Mouse (Mus musculus) forebrain, postnatal 0 days (tissue): ENCODE data around the gene Fgfr4. TPM values are rescaled to one million over a fixed set of nuclear protein-coding genes. Genes with fewer than 3 reads are reported as not detected.

ENCODE experiments used
- ATAC-seq: fragments of 200-750 bp; cut with Nextera tagmentation; 2 replicates; pipeline ENCODE4 v1.8.0; 2017; ENCODE audit warnings: mild to moderate bottlenecking, moderate library complexity
- DNase-seq: peaks from one replicate; pipeline ENCODE4 v3.0.0-alpha.2; 2015
- H3K27ac ChIP-seq: fragments of 300-500 bp; sonication (generic); 2 replicates; pipeline ENCODE4 v1.5.1; 2014; ENCODE audit warnings: low read depth, mild to moderate bottlenecking, antibody characterized with exemption, low read length, moderate library complexity, mixed read lengths
- H3K27me3 ChIP-seq: fragments of 300-500 bp; sonication (generic); 2 replicates; pipeline ENCODE4 v1.6.1; 2014; ENCODE audit warnings: mild to moderate bottlenecking, low read length, mixed read lengths; ENCODE audit not compliant: insufficient read depth
- H3K36me3 ChIP-seq: fragments of 300-500 bp; sonication (generic); 2 replicates; pipeline ENCODE4 v1.6.1; 2014; ENCODE audit warnings: mild to moderate bottlenecking, moderate library complexity; ENCODE audit not compliant: insufficient read depth
- H3K4me1 ChIP-seq: fragments of 300-500 bp; sonication (generic); 2 replicates; pipeline ENCODE4 v1.6.1; 2014; ENCODE audit warnings: antibody characterized with exemption; ENCODE audit not compliant: insufficient read depth
- H3K4me2 ChIP-seq: fragments of 300-500 bp; sonication (generic); 2 replicates; pipeline ENCODE4 v1.6.1; 2014; ENCODE audit warnings: low read depth, mild to moderate bottlenecking, moderate library complexity
- H3K4me3 ChIP-seq: fragments of 300-500 bp; sonication (generic); 2 replicates; pipeline ENCODE4 v1.5.1; 2014; ENCODE audit warnings: low read depth, low read length, mixed read lengths
- H3K9ac ChIP-seq: fragments of 300-500 bp; sonication (generic); 2 replicates; pipeline ENCODE4 v1.6.1; 2014; ENCODE audit warnings: mild to moderate bottlenecking
- H3K9me3 ChIP-seq: fragments of 300-500 bp; sonication (generic); 2 replicates; pipeline ENCODE4 v1.6.1; 2016; ENCODE audit warnings: low read length
- CTCF ChIP-seq: sonication (generic); IDR thresholded peaks from 2 replicates; pipeline ENCODE4 v1.5.1; 2016; ENCODE audit warnings: antibody characterized with exemption, control low read depth, low read depth
- WGBS: fragments of 180-500 bp; shearing (Covaris S2); extraction: QIAGEN DNeasy Blood & Tissue Kit; methylation state at CpG from one replicate; pipeline ENCODE4 v1.1.7; 2014; 5-methylcytosine and 5-hydroxymethylcytosine counted together
- polyA plus RNA-seq: library from polyadenylated mRNA; unstranded; fragments of >200 nt; fragmentation: Nextera tagmentation; extraction: Ambion mirVana; gene quantifications from 2 replicates; pipeline ENCODE4 v1.2.1, GENCODE M21; 2015
- total RNA-seq: library from RNA; depleted of rRNA; stranded (reverse); fragments of >200 nt; gene quantifications from 2 replicates; pipeline ENCODE4 v1.2.3, GENCODE M21; 2014

Gene Fgfr4
- total and polyA plus RNA-seq, 2 experiments from 2014 or later = 0.19 to 0.33 TPM

DNA sequence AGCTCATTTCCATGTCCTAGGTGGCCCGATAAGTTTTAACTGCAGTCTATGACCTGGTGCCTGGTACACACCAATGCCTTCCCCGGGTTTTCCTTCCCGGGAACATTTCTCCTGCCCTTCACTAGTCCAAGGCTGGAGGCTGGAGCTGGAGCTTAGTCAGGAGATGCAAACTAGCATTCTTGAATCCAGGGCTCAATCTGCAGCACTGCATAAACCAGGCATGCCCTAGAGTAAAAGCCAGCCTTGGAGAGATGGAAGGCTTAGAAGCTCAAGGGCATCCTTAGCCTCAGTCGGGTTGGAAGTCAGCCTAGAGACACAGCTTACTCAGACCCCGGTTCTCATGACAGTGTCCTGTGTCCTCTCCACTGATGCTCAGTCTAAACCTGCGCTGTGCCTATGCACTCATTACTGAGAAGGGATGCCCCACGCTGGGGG, 19.9 kb downstream of the Fgfr4 start:
- ATAC-seq (no peak), DNase-seq (no peak)
- TF ChIP-seq CTCF = no peak
- Histone ChIP-seq H3K9me3 (no peaks in the 10 kb centered on the region), H3K4me3 (no peak overlapping the region), H3K4me2 (no peak overlapping the region), H3K9ac (no peak overlapping the region), H3K36me3 (no peaks in the 10 kb centered on the region), H3K27ac (no peak overlapping the region), H3K4me1 (peaks cover 7% of the 10 kb centered on the region; the same call in 1 of the 2 replicates), H3K27me3 (no peaks in the 10 kb centered on the region)
- WGBS = 46% methylated on average over 7 of the region's 7 CpGs

GRCm38 (mm10) chr13:55174347-55174746, 21.9 kb downstream of the Fgfr4 start:
- Histone ChIP-seq H3K9me3 (no peaks in the 10 kb centered on the region), H3K27ac (no peak overlapping the region), H3K9ac (no peak overlapping the region), H3K4me3 (no peak overlapping the region), H3K36me3 (no peaks in the 10 kb centered on the region), H3K4me2 (no peak overlapping the region), H3K27me3 (no peaks in the 10 kb centered on the region), H3K4me1 (peaks cover 7% of the 10 kb centered on the region; the same call in 1 of the 2 replicates)
- DNase-seq = no peak
- no peak for TF ChIP-seq CTCF
- 81% methylated on average over 11 of the region's 11 CpGs for WGBS
- ATAC-seq = no peak

DNA sequence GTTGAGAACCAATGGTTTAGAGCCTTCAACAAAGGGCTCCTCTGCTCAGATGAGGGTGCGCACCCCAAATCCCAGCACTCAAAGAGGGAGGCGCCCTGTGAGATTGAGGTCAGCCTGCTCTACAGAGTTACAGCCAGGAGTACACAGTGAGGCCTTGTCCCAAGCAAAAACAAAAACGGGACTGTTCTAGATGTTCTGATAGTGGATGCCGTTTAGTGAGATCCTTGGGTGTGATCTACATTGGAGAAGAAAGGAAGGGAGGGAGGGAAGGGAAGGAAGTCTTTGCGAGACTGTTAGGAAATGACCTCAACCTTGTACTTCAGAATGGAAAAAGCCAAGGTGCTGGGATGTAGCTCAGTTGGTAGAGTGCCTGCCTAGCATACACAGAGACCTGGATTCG, 23.8 kb downstream of the Fgfr4 start:
- no peak for TF ChIP-seq CTCF
- H3K9me3 ChIP-seq = no peaks in the 10 kb centered on the region
- no peak overlapping the region for H3K4me3 ChIP-seq
- DNase-seq (no peak), ATAC-seq (no peak)
- H3K9ac ChIP-seq = no peak overlapping the region
- H3K27ac ChIP-seq = no peak overlapping the region
- 91% methylated on average over 6 of the region's 6 CpGs for WGBS
- no peaks in the 10 kb centered on the region for H3K27me3 ChIP-seq
- no peaks in the 10 kb centered on the region for H3K36me3 ChIP-seq
- H3K4me1 ChIP-seq = peaks cover 7% of the 10 kb centered on the region; the same call in 1 of the 2 replicates
- no peak overlapping the region for H3K4me2 ChIP-seq

DNA sequence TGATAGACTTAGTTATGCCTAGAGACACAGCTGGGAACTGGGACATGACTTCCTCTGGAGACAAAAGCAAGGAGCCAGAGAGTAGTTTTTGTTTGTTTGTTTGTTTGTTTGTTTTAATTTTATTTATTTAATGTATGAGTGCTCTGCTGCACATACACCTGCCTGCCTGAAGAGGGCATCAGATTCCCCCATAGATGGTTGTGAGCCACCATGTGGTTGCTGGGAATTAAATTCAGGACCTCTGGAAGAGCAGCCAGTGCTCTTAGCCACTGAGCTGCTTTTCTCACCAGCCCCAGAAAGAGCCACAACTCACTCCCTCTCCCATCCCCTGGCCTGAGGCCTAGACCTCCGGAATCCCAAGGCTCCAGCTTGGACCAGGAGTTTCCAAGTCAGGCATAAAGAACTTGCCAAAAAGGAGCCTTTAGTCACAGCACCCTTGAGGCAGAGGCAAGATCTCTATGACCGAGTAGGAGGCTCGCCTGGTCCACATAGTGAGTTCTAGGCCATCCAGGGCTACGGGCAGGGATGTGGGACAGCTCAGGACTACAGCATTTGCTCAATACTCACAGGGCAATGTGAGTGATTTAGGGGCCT, 25.6 kb downstream of the Fgfr4 start:
- no peak for DNase-seq
- H3K27me3 ChIP-seq = no peaks in the 10 kb centered on the region
- no peak overlapping the region for H3K4me3 ChIP-seq
- 55% methylated on average over 4 of the region's 4 CpGs for WGBS
- H3K4me1 ChIP-seq = no peaks in the 10 kb centered on the region
- peak; percentile 49 for TF ChIP-seq CTCF
- no peaks in the 10 kb centered on the region for H3K9me3 ChIP-seq
- no peak for ATAC-seq
- no peak overlapping the region for H3K4me2 ChIP-seq
- peak overlapping the region; percentile 29; the same call in 1 of the 2 replicates for H3K27ac ChIP-seq
- no peaks in the 10 kb centered on the region for H3K36me3 ChIP-seq
- no peak overlapping the region for H3K9ac ChIP-seq

- TF ChIP-seq CTCF = peak; percentile 91
- DNase-seq (peak; percentile 86), ATAC-seq (no peak)
- WGBS = 36% methylated on average over 2 of the region's 2 CpGs
- no peaks in the 10 kb centered on the region for H3K36me3 ChIP-seq
- H3K27me3 ChIP-seq = no peaks in the 10 kb centered on the region
- H3K4me1 ChIP-seq = no peaks in the 10 kb centered on the region
- no peak overlapping the region for H3K27ac ChIP-seq
- no peak overlapping the region for H3K4me2 ChIP-seq
- H3K9ac ChIP-seq = no peak overlapping the region
- H3K4me3 ChIP-seq = no peak overlapping the region
- no peaks in the 10 kb centered on the region for H3K9me3 ChIP-seq
Observed at GRCm38 (mm10) chr13:55178556-55178955, 26.1 kb downstream of the Fgfr4 start.

- no peaks in the 10 kb centered on the region for H3K27me3 ChIP-seq
- DNase-seq (peak; percentile 46), ATAC-seq (no peak)
- H3K9ac ChIP-seq = no peak overlapping the region
- no peaks in the 10 kb centered on the region for H3K4me1 ChIP-seq
- H3K36me3 ChIP-seq = no peaks in the 10 kb centered on the region
- no peak overlapping the region for H3K4me3 ChIP-seq
- no peak overlapping the region for H3K27ac ChIP-seq
- 71% methylated on average over 3 of the region's 3 CpGs for WGBS
- H3K9me3 ChIP-seq = no peaks in the 10 kb centered on the region
- no peak for TF ChIP-seq CTCF
- H3K4me2 ChIP-seq = no peak overlapping the region
Observed at GRCm38 (mm10) chr13:55179591-55179990, 27.2 kb downstream of the Fgfr4 start.

- H3K27ac ChIP-seq = peak overlapping the region; percentile 82; the same call in 1 of the 2 replicates
- 77% methylated on average over 2 of the region's 2 CpGs for WGBS
Observed at GRCm38 (mm10) chr13:55181786-55182172, 29.3 kb downstream of the Fgfr4 start.

More at GRCm38 (mm10) chr13:55181786-55182172, 29.3 kb downstream of the Fgfr4 start:
- TF ChIP-seq CTCF = no peak
- Histone ChIP-seq H3K4me3 (peak overlapping the region; percentile 30; the same call in 1 of the 2 replicates), H3K36me3 (no peaks in the 10 kb centered on the region), H3K4me2 (peak overlapping the region; percentile 43), H3K9ac (no peak overlapping the region), H3K4me1 (no peaks in the 10 kb centered on the region), H3K9me3 (no peaks in the 10 kb centered on the region), H3K27me3 (no peaks in the 10 kb centered on the region)
- no peak for ATAC-seq
- no peak for DNase-seq
